Mouse (Mus musculus): ENCODE measurements around the gene Prlr.

DNA sequence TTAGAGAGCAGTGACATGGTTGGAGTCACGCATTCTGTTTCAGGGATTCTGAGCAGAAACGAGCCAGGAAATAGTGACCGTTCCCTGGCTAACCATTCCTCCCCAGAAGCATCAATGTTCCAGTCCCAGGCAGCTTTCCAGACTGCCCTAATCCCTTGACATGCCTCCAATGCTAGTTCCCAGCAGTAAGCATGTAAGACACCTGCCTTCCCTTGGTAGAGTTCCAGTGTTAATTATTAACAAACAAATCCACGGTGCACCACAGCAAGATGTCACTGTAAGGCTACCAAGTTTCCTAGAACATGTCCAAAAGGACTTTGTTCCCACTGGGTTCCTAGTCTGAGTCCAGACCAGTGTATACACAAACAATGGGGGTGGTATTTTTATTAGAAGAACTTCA is 48.7 kb downstream of the Prlr start:
- TF ChIP-seq CTCF (IDR thresholded peaks at IDR 0.05; ENCODE audit: borderline replicate concordance, insufficient read depth, low read depth, low read length) (no peak), POLR2A (IDR thresholded peaks at IDR 0.05; ENCODE audit: borderline replicate concordance, insufficient read depth, low read length) (no peak)

Data from cerebellum, adult 2 months (tissue).